Mouse (Mus musculus) embryonic facial prominence, embryonic 12.5 days (tissue): ENCODE measurements around the gene Zfp354c. TPM values are rescaled to one million over a fixed set of nuclear protein-coding genes. Genes with fewer than 3 reads are reported as not detected.

Experiments used
- ATAC-seq: fragments of 200-750 bp; cut with Nextera tagmentation; 2 replicates; pipeline ENCODE4 v1.8.0; 2017; ENCODE audit not compliant: insufficient number of reproducible peaks, insufficient read depth, low FRiP score, low TSS enrichment
- H3K27ac ChIP-seq: fragments of 300-500 bp; sonication (generic); 2 replicates; pipeline ENCODE4 v1.5.1; 2016; ENCODE audit warnings: mild to moderate bottlenecking
- H3K27me3 ChIP-seq: fragments of 300-500 bp; sonication (generic); 2 replicates; pipeline ENCODE4 v1.6.1; 2016; ENCODE audit warnings: mild to moderate bottlenecking, moderate library complexity
- H3K36me3 ChIP-seq: fragments of 300-500 bp; sonication (generic); 2 replicates; pipeline ENCODE4 v1.6.1; 2016; ENCODE audit warnings: mild to moderate bottlenecking
- H3K4me1 ChIP-seq: fragments of 300-500 bp; sonication (generic); 2 replicates; pipeline ENCODE4 v1.6.1; 2016
- H3K4me2 ChIP-seq: fragments of 300-500 bp; sonication (generic); replicated peaks from 2 replicates; pipeline ENCODE4 v1.6.1; 2016; ENCODE audit warnings: mild to moderate bottlenecking, moderate library complexity
- H3K4me3 ChIP-seq: fragments of 300-500 bp; sonication (generic); 2 replicates; pipeline ENCODE4 v1.5.1; 2016; ENCODE audit warnings: mild to moderate bottlenecking
- H3K9ac ChIP-seq: fragments of 300-500 bp; sonication (generic); 2 replicates; pipeline ENCODE4 v1.6.1; 2016; ENCODE audit warnings: mild to moderate bottlenecking, moderate library complexity
- H3K9me3 ChIP-seq: fragments of 300-500 bp; sonication (generic); 2 replicates; pipeline ENCODE4 v1.6.1; 2016; ENCODE audit warnings: mild to moderate bottlenecking, moderate library complexity
- WGBS: fragments of 180-500 bp; shearing (Covaris S2); methylation state at CpG from one replicate; pipeline ENCODE4 v1.1.7; 2016; 5-methylcytosine and 5-hydroxymethylcytosine counted together
- polyA plus RNA-seq: library from polyadenylated mRNA; unstranded; fragments of >200 nt; fragmentation: Nextera tagmentation; extraction: Ambion mirVana; gene quantifications from 2 replicates; pipeline ENCODE4 v1.2.1, GENCODE M21; 2016

Zfp354c gene
- 53.7 and 54.5 TPM in 2 replicates for polyA plus RNA-seq

- peak within 1 kb of the TSS; percentile 87 for H3K9ac ChIP-seq
- peak; percentile 95 for ATAC-seq
- H3K27ac ChIP-seq, result peak within 1 kb of the TSS; percentile 66
- H3K4me3 ChIP-seq, result peak within 1 kb of the TSS; percentile 77
- no peaks in the 10 kb centered on the region for H3K27me3 ChIP-seq
- peaks cover 33% of the 10 kb centered on the region for H3K36me3 ChIP-seq
- no peaks in the 10 kb centered on the region for H3K9me3 ChIP-seq
- peaks cover 10% of the 10 kb centered on the region for H3K4me1 ChIP-seq
- H3K4me2 ChIP-seq, result peak within 1 kb of the TSS; percentile 77
- WGBS, result 1% methylated on average over 45 of the region's 45 CpGs
Measured at GRCm38 (mm10) chr11:50827010-50827953, at the start of gene Zfp354c. Zfp354c (minus strand) TSS chr11:50827724.

- 0 out of 2 replicates have a peak, but pooled peaks cover 3% of the 10 kb centered on the region for H3K9me3 ChIP-seq
Measured at GRCm38 (mm10) chr11:50850989-50851601, 23.6 kb upstream of the Zfp354c start.

GRCm38 (mm10) chr11:50850177-50850735 lies 22.7 kb upstream of the Zfp354c start, which contains the start of gene Grm6:
Grm6 (plus strand) TSS chr11:50850685.
- H3K4me2 ChIP-seq, result peak within 1 kb of the TSS; percentile 88
- 4% methylated on average over 11 of the region's 11 CpGs for WGBS
- peak within 1 kb of the TSS; percentile 47 for H3K4me3 ChIP-seq
- no peaks in the 10 kb centered on the region for H3K36me3 ChIP-seq
- peaks cover 68% of the 10 kb centered on the region for H3K27me3 ChIP-seq
- H3K4me1 ChIP-seq, result peaks cover 19% of the 10 kb centered on the region
- H3K27ac ChIP-seq, result no peak within 1 kb of the TSS
- H3K9ac ChIP-seq, result peak within 1 kb of the TSS; percentile 39
- no peak for ATAC-seq
- H3K9me3 ChIP-seq, result 0 out of 2 replicates have a peak, but pooled peaks cover 3% of the 10 kb centered on the region

More at GRCm38 (mm10) chr11:50850989-50851601, 23.6 kb upstream of the Zfp354c start:
- WGBS, result under 1% methylated on average over 68 of the region's 72 CpGs
- Histone ChIP-seq H3K4me1 (peaks cover 19% of the 10 kb centered on the region), H3K4me3 (peak overlapping the region; percentile 47), H3K9ac (peak overlapping the region; percentile 39), H3K27me3 (peaks cover 72% of the 10 kb centered on the region), H3K4me2 (peak overlapping the region; percentile 88), H3K36me3 (no peaks in the 10 kb centered on the region), H3K27ac (no peak overlapping the region)
- no peak for ATAC-seq

GRCm38 (mm10) chr11:50849310-50849709 lies 21.8 kb upstream of the Zfp354c start:
- Histone ChIP-seq H3K27ac (no peak overlapping the region), H3K36me3 (no peaks in the 10 kb centered on the region), H3K4me2 (no peak overlapping the region), H3K9me3 (0 out of 2 replicates have a peak, but pooled peaks cover 3% of the 10 kb centered on the region), H3K9ac (no peak overlapping the region), H3K27me3 (peaks cover 68% of the 10 kb centered on the region), H3K4me1 (peaks cover 19% of the 10 kb centered on the region), H3K4me3 (no peak overlapping the region)
- 4% methylated on average over 10 of the region's 10 CpGs for WGBS
- no peak for ATAC-seq

- peaks cover 65% of the 10 kb centered on the region for H3K27me3 ChIP-seq
- no peak overlapping the region for H3K9ac ChIP-seq
- H3K4me1 ChIP-seq, result peaks cover 19% of the 10 kb centered on the region
- no peak overlapping the region for H3K4me2 ChIP-seq
- H3K27ac ChIP-seq, result no peak overlapping the region
- WGBS, result 36% methylated on average over 3 of the region's 3 CpGs
- no peaks in the 10 kb centered on the region for H3K36me3 ChIP-seq
- 0 out of 2 replicates have a peak, but pooled peaks cover 3% of the 10 kb centered on the region for H3K9me3 ChIP-seq
- no peak overlapping the region for H3K4me3 ChIP-seq
- no peak for ATAC-seq
Measured at GRCm38 (mm10) chr11:50848520-50849137, 21.1 kb upstream of the Zfp354c start.

GRCm38 (mm10) chr11:50847047-50847446 lies 19.5 kb upstream of the Zfp354c start:
- 78% methylated on average over 5 of the region's 5 CpGs for WGBS
- Histone ChIP-seq H3K9me3 (0 out of 2 replicates have a peak, but pooled peaks cover 3% of the 10 kb centered on the region), H3K9ac (no peak overlapping the region), H3K27ac (no peak overlapping the region), H3K4me1 (peaks cover 19% of the 10 kb centered on the region), H3K4me2 (no peak overlapping the region), H3K4me3 (no peak overlapping the region), H3K27me3 (peaks cover 50% of the 10 kb centered on the region), H3K36me3 (no peaks in the 10 kb centered on the region)
- no peak for ATAC-seq

- 0 out of 2 replicates have a peak, but pooled peaks cover 3% of the 10 kb centered on the region for H3K9me3 ChIP-seq
- ATAC-seq, result no peak
- H3K27me3 ChIP-seq, result peaks cover 39% of the 10 kb centered on the region
- peaks cover 11% of the 10 kb centered on the region for H3K4me1 ChIP-seq
- no peak overlapping the region for H3K4me3 ChIP-seq
- 90% methylated on average over 3 of the region's 3 CpGs for WGBS
- no peaks in the 10 kb centered on the region for H3K36me3 ChIP-seq
- H3K9ac ChIP-seq, result no peak overlapping the region
- H3K27ac ChIP-seq, result no peak overlapping the region
- H3K4me2 ChIP-seq, result no peak overlapping the region
Measured at GRCm38 (mm10) chr11:50845951-50846350, 18.4 kb upstream of the Zfp354c start.

- ATAC-seq, result peak; percentile 88
- no peaks in the 10 kb centered on the region for H3K36me3 ChIP-seq
- 19% methylated on average over 22 of the region's 22 CpGs for WGBS
- H3K9ac ChIP-seq, result peak within 1 kb of the TSS; percentile 68
- H3K4me3 ChIP-seq, result peak within 1 kb of the TSS; percentile 41
- H3K4me1 ChIP-seq, result peaks cover 6% of the 10 kb centered on the region; the same call in 1 of the 2 replicates
- no peaks in the 10 kb centered on the region for H3K9me3 ChIP-seq
- peak within 1 kb of the TSS; percentile 57 for H3K4me2 ChIP-seq
- H3K27me3 ChIP-seq, result no peaks in the 10 kb centered on the region; the same call in 1 of the 2 replicates
- peak within 1 kb of the TSS; percentile 88 for H3K27ac ChIP-seq
Measured at GRCm38 (mm10) chr11:50841023-50841735, 13.7 kb upstream of the Zfp354c start, which contains the start of gene Zfp879. Zfp879 (minus strand) TSS chr11:50841552.

- H3K36me3 ChIP-seq, result peaks cover 17% of the 10 kb centered on the region
- no peak overlapping the region for H3K4me2 ChIP-seq
- no peak for ATAC-seq
- H3K4me3 ChIP-seq, result no peak overlapping the region
- 84% methylated on average over 4 of the region's 4 CpGs for WGBS
- no peak overlapping the region for H3K27ac ChIP-seq
- H3K9ac ChIP-seq, result no peak overlapping the region
- H3K9me3 ChIP-seq, result peaks cover 16% of the 10 kb centered on the region; the same call in 1 of the 2 replicates
- H3K4me1 ChIP-seq, result peaks cover 3% of the 10 kb centered on the region; the same call in 1 of the 2 replicates
- H3K27me3 ChIP-seq, result no peaks in the 10 kb centered on the region
Measured at GRCm38 (mm10) chr11:50835727-50836126, 8.2 kb upstream of the Zfp354c start.

- Histone ChIP-seq H3K4me3 (peak overlapping the region; percentile 77), H3K9ac (peak overlapping the region; percentile 87; the same call in 1 of the 2 replicates), H3K4me2 (peak overlapping the region; percentile 77), H3K4me1 (peaks cover 10% of the 10 kb centered on the region), H3K27me3 (no peaks in the 10 kb centered on the region), H3K36me3 (peaks cover 42% of the 10 kb centered on the region), H3K27ac (no peak overlapping the region), H3K9me3 (no peaks in the 10 kb centered on the region)
- WGBS, result 56% methylated on average over 2 of the region's 2 CpGs
- no peak for ATAC-seq
Measured at GRCm38 (mm10) chr11:50826214-50826613, 1.3 kb downstream of the Zfp354c start.
